Mouse (Mus musculus) midbrain, postnatal 0 days (tissue): Measurements from ENCODE around the gene Abca1. TPM values are rescaled to one million over a fixed set of nuclear protein-coding genes. Genes with fewer than 3 reads are reported as not detected.

Experiments used
- ATAC-seq: fragments of 200-750 bp; cut with Nextera tagmentation; 2 replicates; pipeline ENCODE4 v1.8.0; 2017; ENCODE audit warnings: moderate number of reproducible peaks, mild to moderate bottlenecking, moderate TSS enrichment, moderate library complexity; ENCODE audit not compliant: low FRiP score
- DNase-seq: peaks from one replicate; pipeline ENCODE4 v3.0.0-alpha.2; 2015; ENCODE audit warnings: low spot score
- H3K27ac ChIP-seq: fragments of 300-500 bp; sonication (generic); 2 replicates; pipeline ENCODE4 v1.5.1; 2014; ENCODE audit warnings: low read depth, mild to moderate bottlenecking, low read length, mixed read lengths
- H3K27me3 ChIP-seq: fragments of 300-500 bp; sonication (generic); 2 replicates; pipeline ENCODE4 v1.6.1; 2014; ENCODE audit warnings: low read length, control low read depth, mixed read lengths; ENCODE audit not compliant: insufficient read depth
- H3K36me3 ChIP-seq: fragments of 300-500 bp; sonication (generic); 2 replicates; pipeline ENCODE4 v1.6.1; 2014; ENCODE audit warnings: low read length, control low read depth, mixed read lengths; ENCODE audit not compliant: insufficient read depth
- H3K4me1 ChIP-seq: fragments of 300-500 bp; sonication (generic); 2 replicates; pipeline ENCODE4 v1.6.1; 2014; ENCODE audit warnings: mild to moderate bottlenecking, control low read depth, antibody characterized with exemption, low read length, mixed read lengths; ENCODE audit not compliant: insufficient read depth
- H3K4me2 ChIP-seq: fragments of 300-500 bp; sonication (generic); 2 replicates; pipeline ENCODE4 v1.6.1; 2014; ENCODE audit warnings: low read depth, mild to moderate bottlenecking, low read length, mixed read lengths; ENCODE audit not compliant: poor library complexity, severe bottlenecking
- H3K4me3 ChIP-seq: fragments of 300-500 bp; sonication (generic); 2 replicates; pipeline ENCODE4 v1.5.1; 2014; ENCODE audit warnings: low read depth, mild to moderate bottlenecking, low read length, moderate library complexity
- H3K9ac ChIP-seq: fragments of 300-500 bp; sonication (generic); replicated peaks from 2 replicates; pipeline ENCODE4 v1.6.1; 2014; ENCODE audit warnings: mild to moderate bottlenecking, low read length, moderate library complexity, mixed read lengths; ENCODE audit not compliant: poor library complexity, severe bottlenecking
- H3K9me3 ChIP-seq: fragments of 300-500 bp; sonication (generic); 2 replicates; pipeline ENCODE4 v1.6.1; 2016; ENCODE audit warnings: low read length, control low read depth
- CTCF ChIP-seq: IDR thresholded peaks from 2 replicates; pipeline ENCODE4 v1.5.1; 2016; ENCODE audit warnings: antibody characterized with exemption, mild to moderate bottlenecking
- WGBS: fragments of 180-500 bp; shearing (Covaris S2); extraction: QIAGEN DNeasy Blood & Tissue Kit; methylation state at CpG from one replicate; pipeline ENCODE4 v1.1.7; 2014; 5-methylcytosine and 5-hydroxymethylcytosine counted together
- polyA plus RNA-seq: library from polyadenylated mRNA; unstranded; fragments of >200 nt; fragmentation: Nextera tagmentation; extraction: Ambion mirVana; gene quantifications from 2 replicates; pipeline ENCODE4 v1.2.1, GENCODE M21; 2015
- total RNA-seq: library from RNA; depleted of rRNA; stranded (reverse); fragments of >200 nt; gene quantifications from 2 replicates; pipeline ENCODE4 v1.2.3, GENCODE M21; 2014

The Abca1 gene
- total and polyA plus RNA-seq, 2 experiments from 2014 or later, result 8.6 to 49.2 TPM

GRCm38 (mm10) chr4:53148817-53149216, 10.9 kb downstream of the Abca1 start:
- Histone ChIP-seq H3K27me3 (no peaks in the 10 kb centered on the region), H3K36me3 (no peaks in the 10 kb centered on the region), H3K4me1 (no peaks in the 10 kb centered on the region), H3K9me3 (no peaks in the 10 kb centered on the region), H3K9ac (no peak overlapping the region), H3K27ac (no peak overlapping the region), H3K4me3 (no peak overlapping the region), H3K4me2 (no peak overlapping the region)
- ATAC-seq, result no peak
- DNase-seq, result no peak
- WGBS, result 84% methylated on average over 2 of the region's 2 CpGs
- TF ChIP-seq CTCF, result no peak

GRCm38 (mm10) chr4:53147454-53147853, 12.2 kb downstream of the Abca1 start:
- Histone ChIP-seq H3K9ac (no peak overlapping the region), H3K4me2 (no peak overlapping the region), H3K4me1 (no peaks in the 10 kb centered on the region), H3K4me3 (no peak overlapping the region), H3K27ac (no peak overlapping the region), H3K36me3 (no peaks in the 10 kb centered on the region), H3K9me3 (no peaks in the 10 kb centered on the region), H3K27me3 (no peaks in the 10 kb centered on the region)
- TF ChIP-seq CTCF, result no peak
- ATAC-seq (no peak), DNase-seq (peak; percentile 29)
- WGBS, result 22% methylated on average over 2 of the region's 2 CpGs

- Histone ChIP-seq H3K4me2 (no peak overlapping the region), H3K36me3 (no peaks in the 10 kb centered on the region), H3K4me1 (no peaks in the 10 kb centered on the region), H3K9me3 (no peaks in the 10 kb centered on the region), H3K27ac (no peak overlapping the region), H3K9ac (no peak overlapping the region), H3K4me3 (no peak overlapping the region), H3K27me3 (no peaks in the 10 kb centered on the region)
- no peak for TF ChIP-seq CTCF
- DNase-seq (no peak), ATAC-seq (no peak)
- WGBS, result 43% methylated on average over 4 of the region's 4 CpGs
Measured at GRCm38 (mm10) chr4:53147046-53147445, 12.6 kb downstream of the Abca1 start.

- Histone ChIP-seq H3K27ac (no peak overlapping the region), H3K4me3 (no peak overlapping the region), H3K27me3 (no peaks in the 10 kb centered on the region), H3K9me3 (no peaks in the 10 kb centered on the region), H3K9ac (no peak overlapping the region), H3K4me2 (no peak overlapping the region), H3K36me3 (no peaks in the 10 kb centered on the region), H3K4me1 (no peaks in the 10 kb centered on the region)
- no peak for TF ChIP-seq CTCF
- WGBS, result 89% methylated on average over 12 of the region's 12 CpGs
- ATAC-seq (no peak), DNase-seq (no peak)
Measured at GRCm38 (mm10) chr4:53146227-53146949, 13.3 kb downstream of the Abca1 start.

- H3K27ac ChIP-seq, result no peak overlapping the region
- peak; percentile 44 for TF ChIP-seq CTCF
- ATAC-seq (no peak), DNase-seq (no peak)
- no peaks in the 10 kb centered on the region for H3K9me3 ChIP-seq
- H3K36me3 ChIP-seq, result no peaks in the 10 kb centered on the region
- H3K4me3 ChIP-seq, result no peak overlapping the region
- H3K4me2 ChIP-seq, result no peak overlapping the region
- 83% methylated on average over 12 of the region's 12 CpGs for WGBS
- no peaks in the 10 kb centered on the region for H3K4me1 ChIP-seq
- H3K27me3 ChIP-seq, result no peaks in the 10 kb centered on the region
- no peak overlapping the region for H3K9ac ChIP-seq
Measured at GRCm38 (mm10) chr4:53145434-53146168, 14.1 kb downstream of the Abca1 start.

GRCm38 (mm10) chr4:53144571-53144970, 15.1 kb downstream of the Abca1 start:
- Histone ChIP-seq H3K9me3 (no peaks in the 10 kb centered on the region), H3K27ac (no peak overlapping the region), H3K9ac (no peak overlapping the region), H3K36me3 (no peaks in the 10 kb centered on the region), H3K27me3 (no peaks in the 10 kb centered on the region), H3K4me2 (no peak overlapping the region), H3K4me3 (no peak overlapping the region), H3K4me1 (no peaks in the 10 kb centered on the region)
- no peak for DNase-seq
- no peak for ATAC-seq
- no peak for TF ChIP-seq CTCF
- WGBS, result 65% methylated on average over 10 of the region's 10 CpGs
